Mouse (Mus musculus) liver, embryonic 15.5 days (tissue): ENCODE measurements around the gene Rab25. TPM values are rescaled to one million over a fixed set of nuclear protein-coding genes. Genes with fewer than 3 reads are reported as not detected.

Experiments
- ATAC-seq: fragments of 200-750 bp; cut with Nextera tagmentation; 2 replicates; pipeline ENCODE4 v1.8.0; 2017; ENCODE audit warnings: moderate number of reproducible peaks, mild to moderate bottlenecking, moderate library complexity; ENCODE audit not compliant: insufficient read depth
- H3K27ac ChIP-seq: fragments of 300-500 bp; sonication (generic); replicated peaks from 2 replicates; pipeline ENCODE4 v1.5.1; 2015; ENCODE audit warnings: mild to moderate bottlenecking, inconsistent platforms
- H3K27me3 ChIP-seq: fragments of 300-500 bp; sonication (generic); 2 replicates; pipeline ENCODE4 v1.6.1; 2015; ENCODE audit warnings: mild to moderate bottlenecking, inconsistent platforms
- H3K36me3 ChIP-seq: fragments of 300-500 bp; sonication (generic); replicated peaks from 2 replicates; pipeline ENCODE4 v1.6.1; 2015; ENCODE audit warnings: moderate library complexity, mild to moderate bottlenecking, inconsistent platforms
- H3K4me1 ChIP-seq: fragments of 300-500 bp; sonication (generic); replicated peaks from 2 replicates; pipeline ENCODE4 v1.6.1; 2015; ENCODE audit warnings: inconsistent platforms
- H3K4me2 ChIP-seq: fragments of 300-500 bp; sonication (generic); 2 replicates; pipeline ENCODE4 v1.6.1; 2015; ENCODE audit warnings: moderate library complexity, mild to moderate bottlenecking, inconsistent platforms
- H3K4me3 ChIP-seq: fragments of 300-500 bp; sonication (generic); replicated peaks from 2 replicates; pipeline ENCODE4 v1.5.1; 2015; ENCODE audit warnings: mild to moderate bottlenecking, inconsistent platforms
- H3K9ac ChIP-seq: fragments of 300-500 bp; sonication (generic); 2 replicates; pipeline ENCODE4 v1.6.1; 2015; ENCODE audit warnings: moderate library complexity, mild to moderate bottlenecking, inconsistent platforms
- H3K9me3 ChIP-seq: fragments of 300-500 bp; sonication (generic); replicated peaks from 2 replicates; pipeline ENCODE4 v1.6.1; 2016; ENCODE audit warnings: inconsistent platforms
- WGBS: fragments of 180-500 bp; shearing (Covaris S2); methylation state at CpG from one replicate; pipeline ENCODE4 v1.1.7; 2015; ENCODE audit warnings: mixed read lengths; ENCODE audit not compliant: insufficient replicate concordance; 5-methylcytosine and 5-hydroxymethylcytosine counted together
- polyA plus RNA-seq: library from polyadenylated mRNA; unstranded; fragments of >200 nt; fragmentation: Nextera tagmentation; extraction: Ambion mirVana; gene quantifications from 2 replicates; pipeline ENCODE4 v1.2.1, GENCODE M21; 2015

Gene Rab25
- polyA plus RNA-seq, 1 experiment from 2014 or later: not detected

DNA sequence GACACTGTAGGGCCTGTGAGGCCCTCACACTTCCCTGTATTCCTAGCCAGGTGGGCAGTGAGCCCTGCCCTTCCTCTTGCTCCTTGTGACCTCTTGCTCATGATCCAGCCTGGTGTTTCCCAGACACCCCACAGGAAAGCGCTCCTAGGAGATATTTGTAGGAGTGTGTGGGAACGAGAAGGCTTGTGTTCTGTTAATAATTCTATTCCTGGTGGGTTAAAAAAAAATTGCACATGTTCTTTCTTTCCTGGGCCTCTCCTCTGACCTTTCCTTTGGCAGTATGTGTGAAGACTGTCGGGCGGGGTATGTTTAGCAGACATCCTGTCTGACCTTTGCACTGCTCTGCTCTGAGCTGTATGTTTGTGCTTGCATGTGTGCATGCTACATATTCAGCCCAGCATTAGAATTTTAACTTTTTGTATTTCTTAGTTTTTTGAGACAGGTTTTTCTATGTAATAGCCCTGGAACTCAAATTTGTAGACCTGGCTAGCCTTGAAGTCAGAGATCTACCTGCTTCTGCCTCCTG, 18.5 kb upstream of the Rab25 start:
- no peak overlapping the region for H3K4me3 ChIP-seq
- H3K9me3 ChIP-seq: no peaks in the 10 kb centered on the region
- no peak overlapping the region for H3K4me2 ChIP-seq
- no peak overlapping the region for H3K9ac ChIP-seq
- H3K27me3 ChIP-seq: no peaks in the 10 kb centered on the region
- no peak for ATAC-seq
- H3K36me3 ChIP-seq: peaks cover 82% of the 10 kb centered on the region
- H3K4me1 ChIP-seq: peaks cover 24% of the 10 kb centered on the region
- peak overlapping the region; percentile 65 for H3K27ac ChIP-seq
- WGBS: 67% methylated on average over 4 of the region's 4 CpGs

DNA sequence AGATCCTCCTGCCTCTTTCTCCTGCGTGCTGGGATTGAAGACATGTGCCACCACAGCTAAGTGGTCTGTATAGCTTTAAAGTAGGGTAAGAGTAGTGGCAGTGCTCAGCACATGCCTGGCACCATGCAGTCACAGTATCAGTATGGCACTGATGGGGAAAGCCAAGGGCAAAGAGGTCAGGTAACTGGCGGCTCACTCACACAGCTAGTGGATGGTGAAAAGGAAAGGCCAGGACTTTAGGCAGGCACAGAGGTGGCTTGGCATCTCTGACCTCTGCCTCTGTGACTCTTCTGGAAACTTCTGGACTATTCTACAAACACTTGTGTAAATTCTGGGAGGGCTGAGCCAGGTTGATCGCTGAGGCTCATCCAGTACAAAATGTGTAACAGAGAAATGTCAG, 18.0 kb upstream of the Rab25 start:
- Histone ChIP-seq H3K4me3 (no peak overlapping the region), H3K4me1 (peaks cover 24% of the 10 kb centered on the region), H3K27me3 (no peaks in the 10 kb centered on the region), H3K9me3 (no peaks in the 10 kb centered on the region), H3K4me2 (no peak overlapping the region), H3K36me3 (peaks cover 87% of the 10 kb centered on the region), H3K9ac (no peak overlapping the region), H3K27ac (peak overlapping the region; percentile 65)
- 79% methylated on average over 3 of the region's 3 CpGs for WGBS
- ATAC-seq: no peak

DNA sequence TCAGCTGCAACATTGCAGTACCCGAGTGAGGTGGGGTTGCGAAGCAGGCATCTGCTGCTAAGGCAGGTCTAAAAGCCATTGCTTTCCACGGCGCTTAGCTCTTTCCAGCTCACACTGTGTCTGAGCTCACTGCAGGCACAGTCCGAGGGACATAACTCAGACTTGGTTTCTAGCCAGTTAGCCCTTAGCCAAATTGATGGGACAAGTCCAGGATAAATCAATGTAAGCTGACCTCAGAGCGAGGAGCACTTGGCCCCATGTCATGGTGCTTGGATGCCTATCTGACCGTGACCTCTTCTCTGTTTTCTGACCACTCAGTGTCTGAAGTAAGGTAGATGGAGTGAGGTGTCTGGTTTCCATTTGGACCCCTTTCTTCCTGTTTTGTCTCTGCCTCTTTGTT, 15.9 kb upstream of the Rab25 start:
- Histone ChIP-seq H3K4me1 (peaks cover 18% of the 10 kb centered on the region), H3K9me3 (no peaks in the 10 kb centered on the region), H3K9ac (no peak overlapping the region), H3K27ac (no peak overlapping the region), H3K36me3 (peaks cover 97% of the 10 kb centered on the region), H3K27me3 (no peaks in the 10 kb centered on the region), H3K4me3 (no peak overlapping the region), H3K4me2 (no peak overlapping the region)
- no peak for ATAC-seq
- WGBS: 81% methylated on average over 7 of the region's 7 CpGs

DNA sequence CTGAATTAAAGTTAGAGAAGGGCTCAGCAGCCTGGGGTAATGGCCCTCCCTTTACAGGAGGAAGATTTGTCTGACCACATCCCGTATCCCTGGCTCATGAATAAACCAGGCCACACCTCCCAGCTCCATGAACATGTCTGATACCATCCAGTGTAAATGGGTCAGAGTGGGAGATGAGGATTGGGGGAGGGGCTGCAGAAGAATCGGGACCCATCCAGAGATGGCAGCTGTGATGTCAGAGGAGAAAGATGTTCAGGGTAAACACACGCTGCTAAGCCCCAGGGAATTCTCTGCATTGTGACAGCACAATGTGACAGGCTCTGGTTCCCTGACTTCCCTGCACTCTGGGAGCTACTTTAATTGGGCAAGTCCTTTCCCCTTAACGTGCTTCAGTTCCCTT, 15.3 kb upstream of the Rab25 start:
- Histone ChIP-seq H3K4me2 (no peak overlapping the region), H3K4me3 (no peak overlapping the region), H3K9me3 (no peaks in the 10 kb centered on the region), H3K27ac (no peak overlapping the region), H3K9ac (no peak overlapping the region), H3K4me1 (peaks cover 15% of the 10 kb centered on the region), H3K27me3 (no peaks in the 10 kb centered on the region), H3K36me3 (peaks cover 94% of the 10 kb centered on the region)
- no peak for ATAC-seq
- WGBS: 70% methylated on average over 4 of the region's 4 CpGs

DNA sequence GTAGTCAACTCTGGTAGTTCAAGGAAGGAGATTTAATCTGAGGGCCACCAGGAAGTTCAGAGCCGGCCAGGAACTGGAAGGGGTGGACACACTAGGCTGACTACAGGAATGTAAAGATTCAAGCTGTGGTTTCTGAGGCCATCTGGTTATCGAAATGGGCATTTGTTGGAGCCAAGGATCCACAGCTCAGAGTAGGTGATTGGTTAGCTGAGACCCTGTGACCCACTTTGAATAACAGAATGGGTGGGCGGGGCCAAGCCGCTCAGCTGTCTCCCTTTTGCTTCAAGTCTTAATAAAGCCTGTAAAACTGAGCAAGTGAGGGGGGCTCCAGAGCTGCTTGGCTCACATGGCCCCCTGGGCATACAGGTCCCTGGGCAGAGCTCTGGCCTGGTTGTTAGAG, 13.9 kb upstream of the Rab25 start:
- no peak overlapping the region for H3K4me2 ChIP-seq
- H3K27me3 ChIP-seq: no peaks in the 10 kb centered on the region
- H3K9ac ChIP-seq: no peak overlapping the region
- no peak overlapping the region for H3K4me3 ChIP-seq
- H3K27ac ChIP-seq: no peak overlapping the region
- H3K4me1 ChIP-seq: 0 out of 2 replicates have a peak, but pooled peaks cover 4% of the 10 kb centered on the region
- H3K36me3 ChIP-seq: peaks cover 95% of the 10 kb centered on the region
- ATAC-seq: no peak
- no peaks in the 10 kb centered on the region for H3K9me3 ChIP-seq
- WGBS: 71% methylated on average over 4 of the region's 4 CpGs

DNA sequence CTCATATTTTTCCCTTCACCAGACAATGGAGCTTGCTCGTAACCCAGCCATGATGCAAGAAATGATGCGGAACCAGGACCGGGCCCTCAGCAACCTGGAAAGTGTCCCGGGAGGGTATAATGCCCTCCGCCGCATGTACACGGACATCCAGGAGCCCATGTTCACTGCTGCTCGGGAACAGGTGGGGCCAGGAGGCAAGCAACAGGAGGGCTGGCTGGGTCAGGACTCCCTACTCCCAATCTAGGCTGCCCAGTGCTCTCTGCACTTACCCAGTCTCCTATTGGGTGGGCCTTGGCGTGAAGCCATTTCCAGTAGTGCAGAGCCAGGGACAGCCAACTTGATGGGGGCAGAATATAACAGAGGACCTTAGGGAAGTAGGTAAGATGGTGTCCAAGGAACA, 11.5 kb upstream of the Rab25 start:
- Histone ChIP-seq H3K9ac (no peak overlapping the region), H3K36me3 (peaks cover 91% of the 10 kb centered on the region), H3K9me3 (no peaks in the 10 kb centered on the region), H3K27ac (no peak overlapping the region), H3K4me1 (peaks cover 12% of the 10 kb centered on the region), H3K27me3 (no peaks in the 10 kb centered on the region), H3K4me2 (no peak overlapping the region), H3K4me3 (no peak overlapping the region)
- WGBS: 82% methylated on average over 9 of the region's 9 CpGs
- no peak for ATAC-seq

DNA sequence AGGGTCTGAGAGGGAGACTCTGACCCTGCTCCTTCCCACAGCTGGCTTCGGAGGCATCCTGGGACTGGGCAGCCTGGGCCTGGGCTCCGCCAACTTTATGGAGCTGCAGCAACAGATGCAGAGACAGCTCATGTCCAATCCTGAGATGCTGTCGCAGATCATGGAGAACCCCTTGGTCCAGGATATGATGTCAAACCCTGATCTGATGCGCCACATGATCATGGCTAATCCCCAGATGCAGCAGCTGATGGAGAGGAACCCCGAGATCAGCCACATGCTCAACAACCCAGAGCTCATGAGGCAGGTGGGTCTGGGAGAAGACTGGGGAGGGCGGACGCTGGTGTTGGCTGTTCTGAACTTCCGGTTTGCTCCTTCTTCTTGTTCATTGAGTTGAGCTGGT, 8.5 kb upstream of the Rab25 start:
- ATAC-seq: no peak
- H3K36me3 ChIP-seq: peaks cover 61% of the 10 kb centered on the region
- 85% methylated on average over 8 of the region's 8 CpGs for WGBS

DNA sequence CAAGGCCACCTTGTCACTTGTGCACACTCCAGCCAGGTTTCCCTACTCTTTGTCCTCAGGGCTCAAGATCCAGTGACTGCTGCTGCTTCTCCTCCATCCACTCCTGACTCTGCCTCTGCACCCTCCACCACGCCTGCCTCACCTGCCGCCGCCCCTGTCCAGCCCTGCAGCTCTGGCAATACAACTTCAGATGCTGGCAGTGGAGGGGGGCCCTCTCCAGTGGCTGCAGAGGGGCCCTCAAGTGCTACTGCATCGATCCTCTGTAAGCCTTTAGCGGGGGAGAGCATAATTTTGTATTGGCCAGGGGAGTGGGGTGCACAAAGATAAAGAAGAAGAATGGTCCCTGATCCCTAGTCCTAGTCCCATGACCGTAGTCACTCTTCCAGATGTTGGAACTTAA, 7.6 kb upstream of the Rab25 start:
- Histone ChIP-seq H3K36me3 (peaks cover 52% of the 10 kb centered on the region), H3K4me3 (no peak overlapping the region), H3K9ac (no peak overlapping the region), H3K9me3 (no peaks in the 10 kb centered on the region), H3K27ac (no peak overlapping the region), H3K4me2 (peak overlapping the region; percentile 99; the same call in 1 of the 2 replicates), H3K4me1 (peaks cover 44% of the 10 kb centered on the region), H3K27me3 (no peaks in the 10 kb centered on the region)
- no peak for ATAC-seq
- WGBS: 89% methylated on average over 6 of the region's 6 CpGs

More for the DNA sequence above, 8.5 kb upstream of the Rab25 start:
- no peak overlapping the region for H3K4me2 ChIP-seq
- H3K27me3 ChIP-seq: no peaks in the 10 kb centered on the region
- no peak overlapping the region for H3K27ac ChIP-seq
- H3K9me3 ChIP-seq: no peaks in the 10 kb centered on the region
- no peak overlapping the region for H3K9ac ChIP-seq
- no peak overlapping the region for H3K4me3 ChIP-seq
- peaks cover 35% of the 10 kb centered on the region for H3K4me1 ChIP-seq

DNA sequence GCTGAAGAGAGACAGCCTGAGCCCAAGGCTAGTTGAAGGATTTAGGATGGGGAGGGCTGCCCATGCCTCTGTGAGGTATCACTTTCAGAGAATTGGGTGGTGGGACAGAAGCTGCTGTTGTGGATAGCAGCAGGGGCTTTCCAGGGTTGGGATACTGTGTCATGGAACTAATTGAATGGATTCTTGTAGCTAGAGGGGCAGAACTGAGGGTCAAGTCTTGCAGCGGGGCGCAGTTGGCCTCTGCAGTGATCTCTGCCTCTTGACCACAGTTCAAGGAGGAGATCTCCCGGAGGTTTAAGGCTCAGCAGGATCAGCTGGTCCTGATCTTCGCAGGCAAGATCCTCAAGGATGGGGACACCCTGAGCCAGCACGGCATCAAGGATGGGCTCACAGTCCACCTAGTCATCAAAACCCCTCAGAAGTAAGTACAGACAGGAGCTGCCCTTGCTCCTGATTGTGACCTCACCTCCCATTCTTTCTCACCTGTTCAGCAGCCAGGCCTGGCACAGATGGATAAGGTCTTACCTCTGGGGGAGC, 7.0 kb upstream of the Rab25 start:
- H3K36me3 ChIP-seq: peaks cover 47% of the 10 kb centered on the region
- H3K4me1 ChIP-seq: peaks cover 50% of the 10 kb centered on the region
- peak overlapping the region; percentile 99 for H3K4me2 ChIP-seq
- H3K27me3 ChIP-seq: no peaks in the 10 kb centered on the region
- no peak overlapping the region for H3K27ac ChIP-seq
- H3K4me3 ChIP-seq: no peak overlapping the region
- WGBS: 86% methylated on average over 5 of the region's 5 CpGs
- ATAC-seq: no peak
- H3K9ac ChIP-seq: no peak overlapping the region
- no peaks in the 10 kb centered on the region for H3K9me3 ChIP-seq

DNA sequence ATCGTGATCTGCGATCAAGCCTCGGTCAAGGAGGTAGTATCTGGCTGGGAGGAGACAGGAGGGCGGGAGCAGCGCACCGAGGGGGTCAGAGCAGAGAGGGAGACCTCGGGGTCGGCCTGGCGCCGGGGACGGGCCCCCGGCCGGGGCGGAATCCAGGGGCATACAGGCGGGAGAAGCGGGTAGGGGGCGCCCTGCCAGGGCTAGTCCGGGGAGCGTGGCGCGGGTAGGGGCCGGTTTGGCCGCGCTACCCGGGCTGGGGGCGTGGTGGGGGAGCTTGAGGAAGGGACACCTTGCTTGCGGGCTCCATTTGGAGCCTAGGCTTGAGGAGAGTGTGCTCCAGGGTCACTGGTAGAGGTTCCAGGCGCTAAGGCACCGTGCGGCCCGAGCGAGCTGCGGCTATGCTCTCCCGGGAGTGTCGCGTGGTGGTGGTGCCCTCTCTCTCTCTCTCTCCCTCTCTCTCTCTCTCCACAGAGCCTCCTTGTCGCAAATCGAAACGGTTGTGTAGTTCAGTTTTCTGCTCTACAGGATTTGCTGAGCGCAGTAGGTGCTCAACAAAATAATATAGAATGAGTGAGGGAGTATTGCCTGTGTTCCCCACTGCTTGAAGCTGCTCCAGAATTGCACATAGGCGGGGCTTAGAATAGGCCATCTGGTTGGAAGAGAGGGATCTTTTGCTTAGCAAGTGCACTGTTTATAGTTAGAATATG, 5.9 kb upstream of the Rab25 start:
- Histone ChIP-seq H3K4me1 (peaks cover 56% of the 10 kb centered on the region), H3K27ac (peak overlapping the region; percentile 92), H3K36me3 (peaks cover 36% of the 10 kb centered on the region), H3K9ac (peak overlapping the region; percentile 90), H3K4me2 (peak overlapping the region; percentile 99), H3K9me3 (no peaks in the 10 kb centered on the region), H3K4me3 (peak overlapping the region; percentile 80), H3K27me3 (no peaks in the 10 kb centered on the region)
- WGBS: under 1% methylated on average over 39 of the region's 41 CpGs
- ATAC-seq: peak; percentile 7

DNA sequence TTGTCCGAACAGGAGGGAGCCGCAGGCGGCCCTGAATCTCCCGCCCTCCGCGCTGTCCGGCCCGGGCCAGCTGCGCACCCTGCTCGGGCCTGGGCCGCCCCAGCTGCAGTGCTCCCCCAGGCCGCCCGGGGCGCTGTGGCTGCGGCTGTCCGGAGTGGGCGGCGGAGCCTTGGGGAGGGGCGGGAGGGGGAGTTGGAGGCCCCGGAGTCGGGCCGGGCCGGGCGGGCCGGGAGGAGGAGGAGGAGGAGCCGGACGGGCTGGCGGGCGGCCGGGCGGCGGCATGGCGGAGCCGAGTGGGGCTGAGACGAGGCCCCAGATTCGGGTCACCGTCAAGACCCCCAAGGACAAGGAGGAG, 5.4 kb upstream of the Rab25 start, which contains the start of gene Ubqln4:
Gene Ubqln4 (plus strand): TSS at position 234 of the 355 bp plus-strand sequence.
- Histone ChIP-seq H3K27me3 (no peaks in the 10 kb centered on the region), H3K36me3 (peaks cover 33% of the 10 kb centered on the region), H3K9me3 (no peaks in the 10 kb centered on the region), H3K4me1 (peaks cover 56% of the 10 kb centered on the region), H3K9ac (peak within 1 kb of the TSS; percentile 90), H3K27ac (peak within 1 kb of the TSS; percentile 92), H3K4me2 (peak within 1 kb of the TSS; percentile 99), H3K4me3 (peak within 1 kb of the TSS; percentile 80)
- peak; percentile 85 for ATAC-seq
- WGBS: under 1% methylated on average over 35 of the region's 37 CpGs
